In the genomic region with DNA sequence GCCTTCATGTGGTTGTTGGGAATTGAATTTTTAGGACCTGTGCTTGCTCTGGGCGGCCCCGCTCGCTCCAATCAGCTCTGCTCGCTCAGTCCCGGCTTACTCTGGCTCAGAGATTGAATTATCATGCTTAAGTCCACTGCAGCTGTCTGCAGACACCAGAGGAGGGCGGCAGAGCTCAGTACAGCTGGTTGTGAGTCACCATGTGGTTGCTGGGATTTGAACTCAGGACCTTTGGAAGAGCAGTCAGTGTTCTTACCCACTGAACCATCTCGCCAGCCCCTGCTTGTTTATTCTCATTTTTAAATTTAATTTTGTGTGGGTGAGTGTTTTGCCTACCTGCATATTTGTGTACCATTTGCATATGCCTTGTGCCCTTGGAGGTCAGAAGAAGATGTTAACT, we compare ENCODE assay signal across 14 mouse cellular contexts. TPM values are rescaled to one million over a fixed set of nuclear protein-coding genes. Genes with fewer than 3 reads are reported as not detected.
DNase-seq lines count a peak whose midpoint lies in the region; ATAC-seq and TF ChIP-seq lines count a peak whose summit lies in the region.
"Had no signal": no experiment of that assay in that cellular context is flagged by ENCODE, and none has a peak within 500 bp of the region (broad histone marks: within the 10 kb centered on the region; RNA-seq: fewer than 3 reads in every experiment).

No protein-coding gene starts in this region.

- peaks cover 14% of the 10 kb centered on the region for H3K4me1 ChIP-seq in forebrain, postnatal 0 days (ENCODE audit: insufficient read depth)
- peaks cover 39% of the 10 kb centered on the region for H3K4me1 ChIP-seq in forebrain, embryonic 15.5 days
- peaks cover 17% of the 10 kb centered on the region for H3K4me1 ChIP-seq in lung, adult 2 months (ENCODE audit: control insufficient read depth, insufficient read depth, low read length)
- H3K4me1 ChIP-seq in cortical plate, adult 2 months (ENCODE audit: control insufficient read depth, insufficient read depth, low read length), result peaks cover 11% of the 10 kb centered on the region
- H3K4me1 ChIP-seq in neural tube, embryonic 15.5 days, result peaks cover 47% of the 10 kb centered on the region

- no peaks in the 10 kb centered on the region for H3K9me3 ChIP-seq in forebrain, postnatal 0 days (ENCODE audit: low read length)
- no peaks in the 10 kb centered on the region for H3K9me3 ChIP-seq in forebrain, embryonic 15.5 days
- no peaks in the 10 kb centered on the region for H3K9me3 ChIP-seq in neural tube, embryonic 15.5 days (replicated peaks)
- H3K9me3 ChIP-seq: embryonic facial prominence, embryonic 12.5 days had no signal

- H3K9ac ChIP-seq in forebrain, postnatal 0 days, result no peak overlapping the region
- H3K9ac ChIP-seq in forebrain, embryonic 15.5 days (replicated peaks), result no peak overlapping the region
- no peak overlapping the region for H3K9ac ChIP-seq in neural tube, embryonic 15.5 days (replicated peaks)
- H3K9ac ChIP-seq: embryonic facial prominence, embryonic 12.5 days had no signal

- peak; percentile 39 for TF ChIP-seq CTCF in forebrain, postnatal 0 days (IDR thresholded peaks at IDR 0.05; ENCODE audit: low read depth)
- peak; percentile 38; the same call in 1 of the 2 replicates for TF ChIP-seq CTCF in lung, adult 2 months (IDR thresholded peaks at IDR 0.05; ENCODE audit: insufficient read depth, low read length)
- TF ChIP-seq CTCF in cortical plate, adult 2 months (IDR thresholded peaks at IDR 0.05; ENCODE audit: extremely low read depth, insufficient read depth, low read length), result peak; percentile 19; the same call in 1 of the 2 replicates

- WGBS in forebrain, postnatal 0 days, result 68% methylated on average over 7 of the region's 7 CpGs
- 76% methylated on average over 7 of the region's 7 CpGs for WGBS in forebrain, embryonic 15.5 days
- 82% methylated on average over 7 of the region's 7 CpGs for WGBS in lung, adult 2 months
- 73% methylated on average over 7 of the region's 7 CpGs for WGBS in neural tube, embryonic 15.5 days

- H3K4me3 ChIP-seq in forebrain, postnatal 0 days (ENCODE audit: low read depth, low read length), result no peak overlapping the region
- no peak overlapping the region for H3K4me3 ChIP-seq in forebrain, embryonic 15.5 days
- H3K4me3 ChIP-seq in lung, adult 2 months (replicated peaks; ENCODE audit: extremely low read depth, low read depth, low read length), result no peak overlapping the region
- H3K4me3 ChIP-seq in cortical plate, adult 2 months (ENCODE audit: insufficient read depth, low read length), result no peak overlapping the region
- no peak overlapping the region for H3K4me3 ChIP-seq in neural tube, embryonic 15.5 days (replicated peaks)
- H3K4me3 ChIP-seq: embryonic facial prominence, embryonic 12.5 days; myocyte had no signal

- H3K36me3 ChIP-seq in forebrain, postnatal 0 days (ENCODE audit: insufficient read depth), result no peaks in the 10 kb centered on the region
- no peaks in the 10 kb centered on the region for H3K36me3 ChIP-seq in forebrain, embryonic 15.5 days
- no peaks in the 10 kb centered on the region for H3K36me3 ChIP-seq in neural tube, embryonic 15.5 days
- H3K36me3 ChIP-seq: embryonic facial prominence, embryonic 12.5 days had no signal

- no peaks in the 10 kb centered on the region for H3K27me3 ChIP-seq in forebrain, postnatal 0 days (ENCODE audit: insufficient read depth, low read length)
- no peaks in the 10 kb centered on the region for H3K27me3 ChIP-seq in forebrain, embryonic 15.5 days
- no peaks in the 10 kb centered on the region for H3K27me3 ChIP-seq in neural tube, embryonic 15.5 days (replicated peaks)
- H3K27me3 ChIP-seq: embryonic facial prominence, embryonic 12.5 days had no signal

- no peak overlapping the region for H3K27ac ChIP-seq in forebrain, postnatal 0 days (ENCODE audit: low read depth, low read length)
- no peak overlapping the region for H3K27ac ChIP-seq in forebrain, embryonic 15.5 days (replicated peaks)
- no peak overlapping the region for H3K27ac ChIP-seq in cortical plate, adult 2 months (ENCODE audit: insufficient read depth, low read length)
- H3K27ac ChIP-seq in neural tube, embryonic 15.5 days (replicated peaks), result no peak overlapping the region
- H3K27ac ChIP-seq: embryonic facial prominence, embryonic 12.5 days had no signal

- no peak for ATAC-seq in forebrain, postnatal 0 days
- ATAC-seq in forebrain, embryonic 15.5 days (replicated peaks), result no peak
- ATAC-seq in neural tube, embryonic 15.5 days (ENCODE audit: low FRiP score), result no peak
- ATAC-seq: forebrain, embryonic 14.5 days had no signal

- TF ChIP-seq POLR2A in lung, adult 2 months (IDR thresholded peaks at IDR 0.05; ENCODE audit: borderline replicate concordance, extremely low read depth, low read depth, low read length), result no peak
- no peak for TF ChIP-seq POLR2A in cortical plate, adult 2 months (IDR thresholded peaks at IDR 0.05; ENCODE audit: extremely low read depth, insufficient read depth, low read length)

- no peak overlapping the region for H3K4me2 ChIP-seq in forebrain, postnatal 0 days (ENCODE audit: low read depth)
- no peak overlapping the region for H3K4me2 ChIP-seq in forebrain, embryonic 15.5 days (replicated peaks)
- no peak overlapping the region for H3K4me2 ChIP-seq in neural tube, embryonic 15.5 days
- H3K4me2 ChIP-seq: embryonic facial prominence, embryonic 12.5 days had no signal

- no peak for DNase-seq in forebrain, postnatal 0 days
- no peak for DNase-seq in lung, adult 2 months
- no peak for DNase-seq in lung, adult 18-20 months
- DNase-seq in A20 (ENCODE audit: low read depth, low spot score), result peak; percentile 88
- DNase-seq in urinary bladder, adult 18-20 months (ENCODE audit: low spot score in 2 of 2), result no peak
- DNase-seq: heart, postnatal 14 days; kidney, adult 9 months had no signal

RNA-seq across cellular contexts. Expression of a gene that starts 1.8 kb away (rescaled TPM):
- total RNA-seq in forebrain, postnatal 0 days (2014; rRNA removed), result not detected in 2 replicates
- 0.21 TPM in 1 of 2 replicates, not detected in the other for polyA plus RNA-seq in forebrain, postnatal 0 days (2015; fragmentation: Nextera tagmentation; extraction: Ambion mirVana)
- 0.28 and 0.56 TPM in 2 replicates for polyA plus RNA-seq in forebrain, embryonic 15.5 days (2015; fragmentation: Nextera tagmentation; extraction: Ambion mirVana)
- 1.4 and 2.3 TPM in 2 replicates for polyA plus RNA-seq in lung, adult 2 months (2012; rRNA removed)
- 0.06 TPM in 1 of 2 replicates, not detected in the other for polyA plus RNA-seq in cortical plate, adult 2 months (2012; rRNA removed)
- polyA plus RNA-seq in neural tube, embryonic 15.5 days (2015; fragmentation: Nextera tagmentation; extraction: Ambion mirVana), result 0.19 TPM in 1 of 2 replicates, not detected in the other
- total RNA-seq: megakaryocyte, adult 5-6 weeks had no signal
- polyA plus RNA-seq: embryonic facial prominence, embryonic 12.5 days had no signal

RNA-seq across cellular contexts. Expression of a gene that starts 2.2 kb away (rescaled TPM):
- total RNA-seq in forebrain, postnatal 0 days (2014; rRNA removed), result 20.3 and 22.9 TPM in 2 replicates
- 2.1 and 2.7 TPM in 2 replicates for polyA plus RNA-seq in forebrain, postnatal 0 days (2015; fragmentation: Nextera tagmentation; extraction: Ambion mirVana)
- 2.8 and 3.2 TPM in 2 replicates for polyA plus RNA-seq in forebrain, embryonic 15.5 days (2015; fragmentation: Nextera tagmentation; extraction: Ambion mirVana)
- 104 and 106 TPM in 2 replicates for polyA plus RNA-seq in lung, adult 2 months (2012; rRNA removed)
- 56.7 and 58.2 TPM in 2 replicates for polyA plus RNA-seq in cortical plate, adult 2 months (2012; rRNA removed)
- polyA plus RNA-seq in neural tube, embryonic 15.5 days (2015; fragmentation: Nextera tagmentation; extraction: Ambion mirVana), result 4.7 and 5.3 TPM in 2 replicates

RNA-seq across cellular contexts. Expression of a gene that starts 5.1 kb away (rescaled TPM):
- 11.1 and 20.5 TPM in 2 replicates for total RNA-seq in forebrain, postnatal 0 days (2014; rRNA removed)
- polyA plus RNA-seq in forebrain, postnatal 0 days (2015; fragmentation: Nextera tagmentation; extraction: Ambion mirVana), result 9.1 and 10.0 TPM in 2 replicates
- polyA plus RNA-seq in forebrain, embryonic 15.5 days (2015; fragmentation: Nextera tagmentation; extraction: Ambion mirVana), result 17.5 and 19.2 TPM in 2 replicates
- polyA plus RNA-seq in lung, adult 2 months (2012; rRNA removed), result 32.0 and 51.1 TPM in 2 replicates
- 21.7 and 23.2 TPM in 2 replicates for polyA plus RNA-seq in cortical plate, adult 2 months (2012; rRNA removed)
- polyA plus RNA-seq in neural tube, embryonic 15.5 days (2015; fragmentation: Nextera tagmentation; extraction: Ambion mirVana), result 13.2 and 18.7 TPM in 2 replicates

RNA-seq across cellular contexts. Expression of a gene that starts 32.2 kb away (rescaled TPM):
- 0.33 and 3.8 TPM in 2 replicates for total RNA-seq in forebrain, postnatal 0 days (2014; rRNA removed)
- polyA plus RNA-seq in forebrain, postnatal 0 days (2015; fragmentation: Nextera tagmentation; extraction: Ambion mirVana), result 0.69 and 1.2 TPM in 2 replicates
- 1.2 and 1.4 TPM in 2 replicates for polyA plus RNA-seq in forebrain, embryonic 15.5 days (2015; fragmentation: Nextera tagmentation; extraction: Ambion mirVana)
- 31.5 and 38.0 TPM in 2 replicates for polyA plus RNA-seq in lung, adult 2 months (2012; rRNA removed)
- polyA plus RNA-seq in cortical plate, adult 2 months (2012; rRNA removed), result 1.4 and 2.1 TPM in 2 replicates
- polyA plus RNA-seq in neural tube, embryonic 15.5 days (2015; fragmentation: Nextera tagmentation; extraction: Ambion mirVana), result 2.1 and 3.0 TPM in 2 replicates

RNA-seq across cellular contexts. Expression of a gene that starts 38.1 kb away (rescaled TPM):
- 10.1 and 15.9 TPM in 2 replicates for total RNA-seq in forebrain, postnatal 0 days (2014; rRNA removed)
- 1.6 and 3.1 TPM in 2 replicates for polyA plus RNA-seq in forebrain, postnatal 0 days (2015; fragmentation: Nextera tagmentation; extraction: Ambion mirVana)
- 6.2 and 6.7 TPM in 2 replicates for polyA plus RNA-seq in forebrain, embryonic 15.5 days (2015; fragmentation: Nextera tagmentation; extraction: Ambion mirVana)
- 6.9 and 8.0 TPM in 2 replicates for polyA plus RNA-seq in lung, adult 2 months (2012; rRNA removed)
- polyA plus RNA-seq in cortical plate, adult 2 months (2012; rRNA removed), result 17.3 and 17.6 TPM in 2 replicates
- polyA plus RNA-seq in neural tube, embryonic 15.5 days (2015; fragmentation: Nextera tagmentation; extraction: Ambion mirVana), result 8.5 and 8.7 TPM in 2 replicates
- total RNA-seq: megakaryocyte, adult 5-6 weeks had no signal
